ENCODE assay signal across 11 mouse cellular contexts in genomic region chr13:45924555-45924954, GRCm38 (mm10). TPM values are rescaled to one million over a fixed set of nuclear protein-coding genes. Genes with fewer than 3 reads are reported as not detected.
DNase-seq lines count a peak whose midpoint lies in the region; ATAC-seq and TF ChIP-seq lines count a peak whose summit lies in the region.
"Had no signal": no experiment of that assay in that cellular context is flagged by ENCODE, and none has a peak within 500 bp of the region (broad histone marks: within the 10 kb centered on the region; RNA-seq: fewer than 3 reads in every experiment).

No protein-coding gene starts in this region.

- H3K27ac ChIP-seq in heart, postnatal 0 days (ENCODE audit: low read depth) = 0 out of 2 replicates have a peak overlapping the region, but pooled peaks have one; percentile 30
- no peak overlapping the region for H3K27ac ChIP-seq in forebrain, embryonic 14.5 days (ENCODE audit: low read depth, low read length)

- TF ChIP-seq CTCF in heart, postnatal 0 days (IDR thresholded peaks at IDR 0.05; ENCODE audit: low read depth) = no peak

- no peak for DNase-seq in heart, postnatal 0 days (ENCODE audit: low spot score)
- no peak for DNase-seq in heart, postnatal 4 days
- peak; percentile 73 for DNase-seq in CD4-positive, CD25-positive, alpha-beta regulatory T cell, adult 2 months (ENCODE audit: low read depth, low spot score)
- peak; percentile 84 for DNase-seq in fibroblast of lung, adult 2 months (ENCODE audit: low read depth)
- no peak for DNase-seq in left cerebral cortex, postnatal 14 days (ENCODE audit: low spot score in 2 of 2)
- no peak for DNase-seq in forebrain, embryonic 14.5 days (ENCODE audit: low spot score)
- DNase-seq in gastrocnemius, postnatal 10 days = no peak
- DNase-seq: kidney, adult 11 months; lung, adult 18-20 months had no signal

- no peaks in the 10 kb centered on the region; the same call in 1 of the 2 replicates for H3K36me3 ChIP-seq in heart, postnatal 0 days (replicated peaks; ENCODE audit: control insufficient read depth, insufficient read depth, low read length)
- H3K36me3 ChIP-seq in forebrain, embryonic 14.5 days (ENCODE audit: control insufficient read depth, insufficient read depth, low read length) = no peaks in the 10 kb centered on the region
- H3K36me3 ChIP-seq: heart, embryonic 12.5 days had no signal

- peaks cover 8% of the 10 kb centered on the region; the same call in 1 of the 2 replicates for H3K4me1 ChIP-seq in heart, postnatal 0 days (ENCODE audit: control insufficient read depth, insufficient read depth)
- H3K4me1 ChIP-seq in forebrain, embryonic 14.5 days (ENCODE audit: control insufficient read depth, insufficient read depth, low read length) = no peaks in the 10 kb centered on the region

- no peaks in the 10 kb centered on the region for H3K9me3 ChIP-seq in heart, postnatal 0 days (replicated peaks; ENCODE audit: control insufficient read depth, low read length)
- H3K9me3 ChIP-seq in forebrain, embryonic 14.5 days (replicated peaks; ENCODE audit: control insufficient read depth, low read length) = no peaks in the 10 kb centered on the region
- H3K9me3 ChIP-seq: heart, embryonic 12.5 days had no signal

- 54% methylated on average over 7 of the region's 7 CpGs for WGBS in heart, postnatal 0 days
- WGBS in forebrain, embryonic 14.5 days = 77% methylated on average over 7 of the region's 7 CpGs

- H3K4me2 ChIP-seq in heart, postnatal 0 days (ENCODE audit: low read depth, low read length) = 0 out of 2 replicates have a peak overlapping the region, but pooled peaks have one; percentile 12
- no peak overlapping the region for H3K4me2 ChIP-seq in forebrain, embryonic 14.5 days (ENCODE audit: low read length)
- H3K4me2 ChIP-seq: heart, embryonic 12.5 days had no signal

- no peak overlapping the region for H3K4me3 ChIP-seq in heart, postnatal 0 days (ENCODE audit: low read depth, low read length)
- no peak overlapping the region for H3K4me3 ChIP-seq in forebrain, embryonic 14.5 days (ENCODE audit: low read depth, low read length)
- H3K4me3 ChIP-seq: heart, embryonic 12.5 days had no signal

- no peak for TF ChIP-seq EP300 in heart, postnatal 0 days (IDR thresholded peaks at IDR 0.05; ENCODE audit: low read depth)

- intact Hi-C loops in left cerebral cortex, postnatal 14 days (cut with DNase I) = no loop called here

- no peaks in the 10 kb centered on the region for H3K27me3 ChIP-seq in heart, postnatal 0 days (ENCODE audit: control insufficient read depth, insufficient read depth, low read length)
- no peaks in the 10 kb centered on the region for H3K27me3 ChIP-seq in forebrain, embryonic 14.5 days (replicated peaks; ENCODE audit: control insufficient read depth, insufficient read depth, low read length)
- H3K27me3 ChIP-seq: heart, embryonic 12.5 days had no signal

- no peak overlapping the region for H3K9ac ChIP-seq in heart, postnatal 0 days (replicated peaks; ENCODE audit: low read depth, low read length)
- H3K9ac ChIP-seq in forebrain, embryonic 14.5 days (ENCODE audit: low read length) = no peak overlapping the region
- H3K9ac ChIP-seq: heart, embryonic 12.5 days had no signal

- ATAC-seq in heart, postnatal 0 days (ENCODE audit: insufficient read depth, low read depth) = no peak
- ATAC-seq in megakaryocyte progenitor cell, adult 5-6 weeks (replicated peaks; ENCODE audit: poor library complexity) = peak; percentile 34; the same call in 1 of the 2 replicates
- ATAC-seq in forebrain, embryonic 14.5 days = no peak

RNA-seq across cellular contexts. Expression of gene Atxn1, which starts 40.3 kb away (rescaled TPM):
- total RNA-seq in heart, postnatal 0 days (2014; rRNA removed; ENCODE audit: low replicate concordance) = 15.0 and 19.5 TPM in 2 replicates
- 8.2 and 10.3 TPM in 2 replicates for polyA plus RNA-seq in heart, postnatal 0 days (2015; fragmentation: Nextera tagmentation; extraction: Ambion mirVana)
- 10 to 100 TPM; 44.4 to 45.6 TPM for total RNA-seq in heart, postnatal 4 days (2021)
- total RNA-seq in megakaryocyte progenitor cell, adult 5-6 weeks (2015) = 16.8 and 22.6 TPM in 2 replicates
- total RNA-seq in megakaryocyte progenitor cell, adult 5-6 weeks (2017) = 7.2 and 13.7 TPM in 2 replicates
- 100 to 1,000 TPM; 145 to 169 TPM for total RNA-seq in left cerebral cortex, postnatal 14 days (2021)
- polyA plus RNA-seq in forebrain, embryonic 14.5 days (2014; fragmentation: Nextera tagmentation; extraction: Ambion mirVana) = 4.3 and 6.6 TPM in 2 replicates
- total RNA-seq in gastrocnemius, postnatal 10 days (2021) = 10 to 100 TPM; 27.7 to 33.5 TPM

Comparison
In these comparisons a context has a peak if more than half of its experiments do, and no peak if none do; other contexts are left out.
1. DNase-seq: peak in CD4-positive, CD25-positive, alpha-beta regulatory T cell, adult 2 months (single experiment) and fibroblast of lung, adult 2 months (single experiment); none in heart, postnatal 0 days (single experiment), heart, postnatal 4 days (single experiment), left cerebral cortex, postnatal 14 days (0 of 2), forebrain, embryonic 14.5 days (single experiment) and gastrocnemius, postnatal 10 days (single experiment).